ENCODE assay signal across 14 mouse cellular contexts in genomic region chr6:37593551-37594089, GRCm38 (mm10).
A peak's percentile ranks its signal among the peaks of the same experiment; 100 is the strongest.
DNase-seq lines count a peak whose midpoint lies in the region; ATAC-seq and TF ChIP-seq lines count a peak whose summit lies in the region.
"Had no signal": no experiment of that assay in that cellular context is flagged by ENCODE, and none has a peak within 500 bp of the region (broad histone marks: within the 10 kb centered on the region; RNA-seq: fewer than 3 reads in every experiment).

No protein-coding gene starts in this region.

- peaks cover 46% of the 10 kb centered on the region for H3K4me1 ChIP-seq in hindbrain, embryonic 10.5 days (replicated peaks)
- peaks cover 5% of the 10 kb centered on the region; the same call in 1 of the 2 replicates for H3K4me1 ChIP-seq in hindbrain, postnatal 0 days (ENCODE audit: insufficient read depth, low read length)
- H3K4me1 ChIP-seq in hindbrain, embryonic 14.5 days (replicated peaks; ENCODE audit: control insufficient read depth, insufficient read depth, low read length): peaks cover 28% of the 10 kb centered on the region
- peaks cover 32% of the 10 kb centered on the region for H3K4me1 ChIP-seq in neural tube, embryonic 13.5 days (replicated peaks)

- no peak overlapping the region for H3K9ac ChIP-seq in hindbrain, postnatal 0 days (replicated peaks; ENCODE audit: low read length)
- H3K9ac ChIP-seq in hindbrain, embryonic 14.5 days: 0 out of 2 replicates have a peak overlapping the region, but pooled peaks have one; percentile 25
- 0 out of 2 replicates have a peak overlapping the region, but pooled peaks have one; percentile 47 for H3K9ac ChIP-seq in neural tube, embryonic 13.5 days
- H3K9ac ChIP-seq: limb, embryonic 15.5 days had no signal

- no peaks in the 10 kb centered on the region for H3K27me3 ChIP-seq in hindbrain, embryonic 10.5 days (ENCODE audit: insufficient read depth, poor library complexity, severe bottlenecking)
- H3K27me3 ChIP-seq in hindbrain, postnatal 0 days (ENCODE audit: insufficient read depth, low read length): no peaks in the 10 kb centered on the region
- H3K27me3 ChIP-seq in hindbrain, embryonic 14.5 days (ENCODE audit: control insufficient read depth, insufficient read depth, low read length): no peaks in the 10 kb centered on the region
- no peaks in the 10 kb centered on the region for H3K27me3 ChIP-seq in neural tube, embryonic 13.5 days
- H3K27me3 ChIP-seq: limb, embryonic 15.5 days had no signal

- no peak overlapping the region for H3K4me2 ChIP-seq in hindbrain, postnatal 0 days (ENCODE audit: low read depth, low read length)
- peak overlapping the region; percentile 17 for H3K4me2 ChIP-seq in hindbrain, embryonic 14.5 days (replicated peaks)
- no peak overlapping the region for H3K4me2 ChIP-seq in neural tube, embryonic 13.5 days
- H3K4me2 ChIP-seq: limb, embryonic 15.5 days had no signal

- no peak for ATAC-seq in hindbrain, postnatal 0 days
- no peak for ATAC-seq in hindbrain, embryonic 14.5 days (ENCODE audit: low FRiP score)
- ATAC-seq in neural tube, embryonic 13.5 days (ENCODE audit: low read depth): no peak

- H3K27ac ChIP-seq in hindbrain, embryonic 10.5 days: peak overlapping the region; percentile 94
- H3K27ac ChIP-seq in hindbrain, postnatal 0 days: no peak overlapping the region
- peak overlapping the region; percentile 84 for H3K27ac ChIP-seq in hindbrain, embryonic 14.5 days
- H3K27ac ChIP-seq in neural tube, embryonic 13.5 days (replicated peaks): peak overlapping the region; percentile 83
- H3K27ac ChIP-seq: macrophage had no signal

- H3K9me3 ChIP-seq in hindbrain, embryonic 10.5 days: no peaks in the 10 kb centered on the region
- no peaks in the 10 kb centered on the region for H3K9me3 ChIP-seq in hindbrain, postnatal 0 days (ENCODE audit: low read length)
- H3K9me3 ChIP-seq in hindbrain, embryonic 14.5 days (ENCODE audit: control insufficient read depth, low read length): no peaks in the 10 kb centered on the region
- H3K9me3 ChIP-seq in neural tube, embryonic 13.5 days: no peaks in the 10 kb centered on the region
- H3K9me3 ChIP-seq: limb, embryonic 15.5 days had no signal

- H3K4me3 ChIP-seq in hindbrain, embryonic 10.5 days: no peak overlapping the region
- H3K4me3 ChIP-seq in hindbrain, postnatal 0 days (ENCODE audit: low read length): no peak overlapping the region
- H3K4me3 ChIP-seq in hindbrain, embryonic 14.5 days (replicated peaks; ENCODE audit: low read length): no peak overlapping the region
- no peak overlapping the region for H3K4me3 ChIP-seq in neural tube, embryonic 13.5 days
- H3K4me3 ChIP-seq: heart, adult 2 months; limb, embryonic 15.5 days had no signal

- peak; percentile 37 for DNase-seq in hindbrain, embryonic 10.5 days (ENCODE audit: low spot score)
- no peak for DNase-seq in hindbrain, postnatal 0 days (ENCODE audit: low spot score)
- DNase-seq in embryo, embryonic 11 days: peak; percentile 64
- DNase-seq in hindbrain, embryonic 14.5 days (ENCODE audit: low spot score): peak; percentile 27
- no peak for DNase-seq in layer of hippocampus, postnatal 25 days (ENCODE audit: extremely low spot score in 1 of 2, low spot score in 1 of 2)
- DNase-seq in spleen, postnatal 4 days (ENCODE audit: low spot score in 2 of 2): no peak
- DNase-seq in spleen, adult 12 weeks (ENCODE audit: low spot score): no peak
- DNase-seq: cerebellum, postnatal 25 days; heart, adult 2 months; kidney, adult 18-20 months; thymus, postnatal 4 days had no signal

- 14% methylated on average over 5 of the region's 5 CpGs for WGBS in hindbrain, embryonic 10.5 days
- WGBS in hindbrain, postnatal 0 days: 23% methylated on average over 5 of the region's 5 CpGs
- 9% methylated on average over 5 of the region's 5 CpGs for WGBS in hindbrain, embryonic 14.5 days
- 14% methylated on average over 5 of the region's 5 CpGs for WGBS in neural tube, embryonic 13.5 days

- no peak for TF ChIP-seq CTCF in hindbrain, postnatal 0 days (IDR thresholded peaks at IDR 0.05; ENCODE audit: low read depth)

- no peaks in the 10 kb centered on the region for H3K36me3 ChIP-seq in hindbrain, embryonic 10.5 days
- H3K36me3 ChIP-seq in hindbrain, postnatal 0 days (ENCODE audit: insufficient read depth, low read length): no peaks in the 10 kb centered on the region
- H3K36me3 ChIP-seq in hindbrain, embryonic 14.5 days (replicated peaks; ENCODE audit: control insufficient read depth, insufficient read depth): no peaks in the 10 kb centered on the region
- H3K36me3 ChIP-seq in neural tube, embryonic 13.5 days: no peaks in the 10 kb centered on the region
- H3K36me3 ChIP-seq: limb, embryonic 15.5 days had no signal

Comparison
In these comparisons a context has a peak if more than half of its experiments do, and no peak if none do; other contexts are left out.
1. DNase-seq: peak in hindbrain, embryonic 10.5 days (single experiment), embryo, embryonic 11 days (single experiment) and hindbrain, embryonic 14.5 days (single experiment); none in hindbrain, postnatal 0 days (single experiment), layer of hippocampus, postnatal 25 days (0 of 2), spleen, postnatal 4 days (0 of 2) and spleen, adult 12 weeks (single experiment).